Mouse (Mus musculus) lung, postnatal 0 days (tissue): ENCODE data around the gene Gemin5. TPM values are rescaled to one million over a fixed set of nuclear protein-coding genes. Genes with fewer than 3 reads are reported as not detected.

Experiments
- ATAC-seq: fragments of 200-750 bp; cut with Nextera tagmentation; 2 replicates; pipeline ENCODE4 v1.8.0; 2017; ENCODE audit warnings: moderate library complexity
- DNase-seq: peaks from one replicate; pipeline ENCODE4 v3.0.0-alpha.2; 2016; ENCODE audit warnings: low spot score
- H3K27ac ChIP-seq: fragments of 300-500 bp; sonication (generic); 2 replicates; pipeline ENCODE4 v1.5.1; 2014; ENCODE audit warnings: antibody characterized with exemption, mild to moderate bottlenecking, low read length, mixed read lengths
- H3K27me3 ChIP-seq: fragments of 300-500 bp; sonication (generic); replicated peaks from 2 replicates; pipeline ENCODE4 v1.6.1; 2014; ENCODE audit warnings: low read length, mixed read lengths; ENCODE audit not compliant: insufficient read depth
- H3K36me3 ChIP-seq: fragments of 300-500 bp; sonication (generic); 2 replicates; pipeline ENCODE4 v1.6.1; 2014; ENCODE audit warnings: low read length, mixed read lengths; ENCODE audit not compliant: insufficient read depth
- H3K4me1 ChIP-seq: fragments of 300-500 bp; sonication (generic); 2 replicates; pipeline ENCODE4 v1.6.1; 2014; ENCODE audit warnings: antibody characterized with exemption, low read depth, low read length, mixed read lengths; ENCODE audit not compliant: insufficient read depth
- H3K4me2 ChIP-seq: fragments of 300-500 bp; sonication (generic); replicated peaks from 2 replicates; pipeline ENCODE4 v1.6.1; 2014; ENCODE audit warnings: low read depth, mild to moderate bottlenecking, low read length, moderate library complexity, mixed read lengths
- H3K4me3 ChIP-seq: fragments of 300-500 bp; sonication (generic); 2 replicates; pipeline ENCODE4 v1.5.1; 2014; ENCODE audit warnings: low read depth, low read length
- H3K9ac ChIP-seq: fragments of 300-500 bp; sonication (generic); replicated peaks from 2 replicates; pipeline ENCODE4 v1.6.1; 2014; ENCODE audit warnings: low read depth, mild to moderate bottlenecking
- H3K9me3 ChIP-seq: fragments of 300-500 bp; sonication (generic); 2 replicates; pipeline ENCODE4 v1.6.1; 2016; ENCODE audit warnings: low read length, mixed read lengths
- CTCF ChIP-seq: IDR thresholded peaks from 2 replicates; pipeline ENCODE4 v1.5.1; 2016; ENCODE audit warnings: antibody characterized with exemption, mild to moderate bottlenecking
- EP300 ChIP-seq: IDR thresholded peaks from 2 replicates; pipeline ENCODE4 v1.6.1; 2016; ENCODE audit warnings: antibody characterized with exemption, mild to moderate bottlenecking, control low read depth
- WGBS: fragments of 180-500 bp; shearing (Covaris S2); extraction: QIAGEN DNeasy Blood & Tissue Kit; methylation state at CpG from one replicate; pipeline ENCODE4 v1.1.7; 2014; 5-methylcytosine and 5-hydroxymethylcytosine counted together
- polyA plus RNA-seq: library from polyadenylated mRNA; unstranded; fragments of >200 nt; fragmentation: Nextera tagmentation; extraction: Ambion mirVana; gene quantifications from 2 replicates; pipeline ENCODE4 v1.2.1, GENCODE M21; 2015

The Gemin5 gene
- polyA plus RNA-seq, 1 experiment from 2014 or later: 4.3 TPM

GRCm38 (mm10) chr11:58095561-58095960 lies 72.8 kb downstream of the Gemin5 start:
- 60% methylated on average over 1 of the region's 1 CpGs for WGBS
- ATAC-seq (no peak), DNase-seq (no peak)
- no peak overlapping the region for H3K4me3 ChIP-seq
- no peaks in the 10 kb centered on the region for H3K4me1 ChIP-seq
- H3K9me3 ChIP-seq: no peaks in the 10 kb centered on the region
- no peak overlapping the region for H3K27ac ChIP-seq
- TF ChIP-seq CTCF: no peak
- TF ChIP-seq EP300: no peak
- H3K36me3 ChIP-seq: no peaks in the 10 kb centered on the region
- no peak overlapping the region for H3K4me2 ChIP-seq
- H3K9ac ChIP-seq: no peak overlapping the region
- H3K27me3 ChIP-seq: no peaks in the 10 kb centered on the region

- ATAC-seq: no peak
- WGBS: 84% methylated on average over 4 of the region's 4 CpGs
Measured at GRCm38 (mm10) chr11:58094766-58095165, 73.6 kb downstream of the Gemin5 start.

GRCm38 (mm10) chr11:58093021-58093528 lies 75.3 kb downstream of the Gemin5 start, which contains the start of gene Gm12248:
Gene Gm12248, minus strand, starts transcription at chr11:58093134.
- H3K9ac ChIP-seq: no peak within 1 kb of the TSS
- H3K27me3 ChIP-seq: no peaks in the 10 kb centered on the region
- H3K4me1 ChIP-seq: no peaks in the 10 kb centered on the region
- no peak for TF ChIP-seq EP300
- H3K4me3 ChIP-seq: peak within 1 kb of the TSS; percentile 27
- H3K4me2 ChIP-seq: peak within 1 kb of the TSS; percentile 48
- no peaks in the 10 kb centered on the region for H3K36me3 ChIP-seq
- ATAC-seq (peak; percentile 82), DNase-seq (peak; percentile 30)
- H3K9me3 ChIP-seq: no peaks in the 10 kb centered on the region
- WGBS: 15% methylated on average over 12 of the region's 12 CpGs
- no peak within 1 kb of the TSS for H3K27ac ChIP-seq

More at GRCm38 (mm10) chr11:58094766-58095165, 73.6 kb downstream of the Gemin5 start:
- Histone ChIP-seq H3K9me3 (no peaks in the 10 kb centered on the region), H3K4me1 (no peaks in the 10 kb centered on the region), H3K4me3 (no peak overlapping the region), H3K36me3 (no peaks in the 10 kb centered on the region), H3K27ac (no peak overlapping the region), H3K27me3 (no peaks in the 10 kb centered on the region), H3K9ac (no peak overlapping the region), H3K4me2 (no peak overlapping the region)
- no peak for DNase-seq
- TF ChIP-seq CTCF (no peak), EP300 (no peak)

GRCm38 (mm10) chr11:58092541-58092940 lies 75.8 kb downstream of the Gemin5 start:
- ATAC-seq (peak; percentile 26; the same call in 1 of the 2 replicates), DNase-seq (peak; percentile 17)
- Histone ChIP-seq H3K4me1 (no peaks in the 10 kb centered on the region), H3K27me3 (no peaks in the 10 kb centered on the region), H3K36me3 (no peaks in the 10 kb centered on the region), H3K27ac (no peak overlapping the region), H3K9ac (no peak overlapping the region), H3K9me3 (no peaks in the 10 kb centered on the region), H3K4me3 (peak overlapping the region; percentile 27), H3K4me2 (peak overlapping the region; percentile 48)
- no peak for TF ChIP-seq EP300
- no peak for TF ChIP-seq CTCF
- 38% methylated on average over 4 of the region's 4 CpGs for WGBS

- no peaks in the 10 kb centered on the region for H3K4me1 ChIP-seq
- TF ChIP-seq EP300 (no peak), CTCF (no peak)
- no peaks in the 10 kb centered on the region for H3K9me3 ChIP-seq
- 86% methylated on average over 6 of the region's 6 CpGs for WGBS
- no peaks in the 10 kb centered on the region for H3K36me3 ChIP-seq
- no peak for DNase-seq
- H3K9ac ChIP-seq: no peak overlapping the region
- H3K27ac ChIP-seq: no peak overlapping the region
- no peak for ATAC-seq
- no peaks in the 10 kb centered on the region for H3K27me3 ChIP-seq
- H3K4me3 ChIP-seq: no peak overlapping the region
- no peak overlapping the region for H3K4me2 ChIP-seq
Measured at GRCm38 (mm10) chr11:58081716-58082115, 86.6 kb downstream of the Gemin5 start.

- H3K27me3 ChIP-seq: no peaks in the 10 kb centered on the region
- no peak for TF ChIP-seq EP300
- no peak for TF ChIP-seq CTCF
- H3K4me2 ChIP-seq: no peak overlapping the region
- H3K9ac ChIP-seq: no peak overlapping the region
- no peak overlapping the region for H3K27ac ChIP-seq
- WGBS: 60% methylated on average over 4 of the region's 4 CpGs
- H3K36me3 ChIP-seq: no peaks in the 10 kb centered on the region
- no peak overlapping the region for H3K4me3 ChIP-seq
- no peaks in the 10 kb centered on the region for H3K9me3 ChIP-seq
- ATAC-seq (no peak), DNase-seq (no peak)
- no peaks in the 10 kb centered on the region for H3K4me1 ChIP-seq
Measured at GRCm38 (mm10) chr11:58077270-58077669, 91.1 kb downstream of the Gemin5 start.

GRCm38 (mm10) chr11:58072978-58073377 lies 95.4 kb downstream of the Gemin5 start:
- Histone ChIP-seq H3K9me3 (no peaks in the 10 kb centered on the region), H3K36me3 (no peaks in the 10 kb centered on the region), H3K27me3 (no peaks in the 10 kb centered on the region), H3K4me3 (no peak overlapping the region), H3K27ac (no peak overlapping the region), H3K4me2 (no peak overlapping the region), H3K4me1 (no peaks in the 10 kb centered on the region), H3K9ac (no peak overlapping the region)
- DNase-seq: no peak
- no peak for ATAC-seq
- no peak for TF ChIP-seq CTCF
- no peak for TF ChIP-seq EP300
- 77% methylated on average over 3 of the region's 3 CpGs for WGBS

Other genes starting within 250 kb of the Gemin5 start
- 10.3 and 11.6 TPM in 2 replicates for gene Larp1, start 159.5 kb downstream of the Gemin5 start, polyA plus RNA-seq
- 0.14 and 0.17 TPM in 2 replicates for gene Gm12248, start 75.4 kb downstream of the Gemin5 start, polyA plus RNA-seq
- 71.2 and 71.8 TPM in 2 replicates for gene Cnot8, start 64.4 kb downstream of the Gemin5 start, polyA plus RNA-seq
- 75.1 and 81.7 TPM in 2 replicates for gene Mrpl22, start 3.1 kb upstream of the Gemin5 start, polyA plus RNA-seq
- 9.2 and 9.7 TPM in 2 replicates for gene Igtp, start 31.0 kb upstream of the Gemin5 start, polyA plus RNA-seq
- 6.9 TPM in 2 replicates for gene Irgm2, start 31.1 kb upstream of the Gemin5 start, polyA plus RNA-seq
- gene 4930438A08Rik, start 106.3 kb upstream of the Gemin5 start, polyA plus RNA-seq: 0.16 and 0.17 TPM in 2 replicates
- 5.6 and 7.1 TPM in 2 replicates for gene Zfp692, start 138.5 kb upstream of the Gemin5 start, polyA plus RNA-seq
- gene Zfp672, start 161.8 kb upstream of the Gemin5 start, polyA plus RNA-seq: 32.0 and 34.7 TPM in 2 replicates
- gene Sh3bp5l, start 162.2 kb upstream of the Gemin5 start, polyA plus RNA-seq: 33.7 and 38.0 TPM in 2 replicates
- not detected in 2 replicates for gene Lypd8, start 210.5 kb upstream of the Gemin5 start, polyA plus RNA-seq